Mouse (Mus musculus) lung, postnatal 4 days (tissue): ENCODE measurements around the gene Vars.
A peak's percentile ranks its signal among the peaks of the same experiment; 100 is the strongest.

Experiments
- DNase-seq, 2 experiments: peaks; one replicate each; pipeline ENCODE4 v3.0.0; 2021

Vars gene

DNA sequence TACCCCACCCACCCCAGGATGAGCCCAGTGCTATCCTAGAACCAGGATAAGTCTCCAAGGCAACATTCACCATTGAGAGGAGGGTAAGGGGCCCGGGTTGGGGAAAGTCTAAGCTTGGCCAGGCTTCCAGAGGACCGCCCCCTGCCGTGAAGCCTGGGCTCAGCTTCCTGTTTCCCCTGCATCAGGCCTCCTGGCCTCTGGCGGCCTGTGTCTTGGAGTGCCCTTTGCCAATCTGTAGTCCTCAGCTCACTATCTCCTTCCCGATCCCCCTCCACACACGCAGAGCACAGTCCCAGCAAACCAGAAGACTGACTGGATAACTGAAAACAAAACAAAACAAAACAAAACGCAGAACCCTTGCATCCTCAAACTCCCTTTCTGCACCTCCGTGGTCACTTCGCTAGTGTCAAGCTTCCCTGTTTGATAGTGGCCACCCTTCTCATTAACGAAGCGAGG, 48.8 kb downstream of the Vars start, which contains the start of gene Clic1:
Gene Clic1, plus strand, starts transcription at position 406 of the 456 bp plus-strand sequence.
- peak; percentile 82 to 85 for DNase-seq

DNA sequence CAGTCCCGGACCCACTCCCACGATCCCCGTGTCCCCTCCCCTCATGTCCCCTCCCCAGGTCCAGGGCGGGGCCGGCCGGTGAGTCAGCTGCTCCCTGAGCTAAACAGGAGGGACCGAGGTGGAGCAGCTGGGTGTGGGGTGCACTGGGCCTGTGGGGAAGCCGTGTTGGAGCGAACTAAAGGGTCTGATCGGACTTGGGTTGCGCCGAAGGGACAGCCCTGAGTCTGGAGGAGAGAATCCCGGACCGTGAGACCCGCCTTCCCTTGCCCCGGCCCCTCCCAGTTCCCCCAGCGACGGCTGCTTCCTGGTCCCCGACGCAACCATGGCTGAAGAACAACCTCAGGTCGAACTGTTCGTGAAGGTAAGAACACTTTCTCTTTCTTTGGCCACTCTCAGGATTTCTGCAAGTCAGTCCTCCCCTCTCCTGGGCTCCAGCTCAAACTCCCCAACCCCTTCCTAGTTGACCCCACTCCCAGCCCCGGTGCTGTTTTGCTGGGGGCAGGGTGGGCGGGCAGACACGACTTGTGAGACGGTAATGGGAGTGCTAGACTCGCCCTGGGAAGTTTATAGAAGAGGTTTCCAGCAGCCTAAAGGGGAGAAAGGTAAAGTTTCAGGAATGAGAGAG, 49.5 kb downstream of the Vars start:
- peak; percentile 89 for DNase-seq

DNA sequence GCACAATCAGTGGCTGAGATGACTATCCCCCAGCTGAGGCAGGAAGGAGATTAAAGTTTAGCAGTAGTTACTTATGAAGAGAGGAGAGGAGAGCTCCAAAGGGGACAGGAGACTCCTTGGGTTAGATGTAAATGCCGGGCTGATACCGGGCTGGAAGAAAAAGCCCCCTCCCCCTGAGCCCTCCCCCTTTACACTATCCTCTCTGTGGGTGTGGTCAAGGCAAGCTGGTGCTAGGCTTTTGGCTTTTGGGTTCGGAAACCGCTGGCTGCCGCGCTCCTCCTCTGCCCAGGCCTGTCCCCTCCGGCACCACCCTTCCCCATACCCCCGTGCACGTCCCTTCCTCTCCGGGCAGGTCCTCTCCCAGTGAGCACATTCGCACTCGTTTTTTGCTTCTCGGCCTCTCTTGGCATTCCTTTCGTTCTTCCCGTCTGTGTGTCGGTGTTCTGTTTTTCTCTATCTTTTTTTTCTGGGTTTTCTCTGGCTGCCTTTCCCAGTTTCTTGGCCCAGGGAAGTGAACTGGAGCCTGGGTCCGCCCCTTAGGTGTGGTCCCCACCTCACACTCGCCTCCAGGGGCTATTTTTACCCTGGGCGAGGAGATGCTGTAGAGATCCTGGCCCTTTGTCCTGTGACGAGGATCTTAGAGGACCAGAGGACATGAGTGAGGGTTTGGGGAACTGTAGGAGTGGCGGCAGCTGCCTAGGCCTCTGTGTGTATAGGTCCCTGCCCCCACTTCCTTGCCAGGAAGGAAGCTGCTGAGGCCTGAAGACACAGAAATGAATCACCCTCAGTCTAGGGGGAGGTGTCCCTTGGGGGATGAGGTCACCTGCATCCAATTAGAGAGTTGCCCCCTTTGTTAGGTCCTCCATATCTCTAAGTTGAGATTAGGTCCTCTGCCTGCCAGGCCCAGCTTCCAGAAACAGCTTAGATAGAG, 50.6 kb downstream of the Vars start:
- peak; percentile 84 to 90 for DNase-seq

DNA sequence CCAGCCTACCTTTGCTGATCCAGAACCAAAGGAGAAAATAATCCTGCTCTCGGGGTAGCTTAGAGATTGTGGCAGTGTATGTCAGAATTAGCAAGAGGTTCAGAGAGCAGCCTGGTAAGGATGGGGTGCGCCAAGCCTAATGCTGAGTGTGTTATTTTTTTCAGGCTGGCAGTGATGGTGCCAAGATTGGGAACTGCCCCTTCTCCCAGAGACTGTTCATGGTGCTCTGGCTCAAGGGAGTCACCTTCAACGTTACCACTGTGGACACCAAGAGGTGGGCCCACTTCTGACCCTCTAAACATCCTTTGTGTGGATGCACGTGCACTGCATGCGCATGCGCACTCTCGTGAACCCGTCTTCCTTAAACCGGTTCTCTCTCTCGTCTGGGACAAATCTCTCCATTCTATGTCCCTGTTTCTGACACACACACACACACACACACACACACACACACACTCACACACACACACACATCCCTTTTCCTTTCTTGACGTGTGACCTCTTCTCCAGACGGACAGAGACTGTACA, 51.5 kb downstream of the Vars start:
- peak in 1 of 2 experiments; percentile 17 for DNase-seq

DNA sequence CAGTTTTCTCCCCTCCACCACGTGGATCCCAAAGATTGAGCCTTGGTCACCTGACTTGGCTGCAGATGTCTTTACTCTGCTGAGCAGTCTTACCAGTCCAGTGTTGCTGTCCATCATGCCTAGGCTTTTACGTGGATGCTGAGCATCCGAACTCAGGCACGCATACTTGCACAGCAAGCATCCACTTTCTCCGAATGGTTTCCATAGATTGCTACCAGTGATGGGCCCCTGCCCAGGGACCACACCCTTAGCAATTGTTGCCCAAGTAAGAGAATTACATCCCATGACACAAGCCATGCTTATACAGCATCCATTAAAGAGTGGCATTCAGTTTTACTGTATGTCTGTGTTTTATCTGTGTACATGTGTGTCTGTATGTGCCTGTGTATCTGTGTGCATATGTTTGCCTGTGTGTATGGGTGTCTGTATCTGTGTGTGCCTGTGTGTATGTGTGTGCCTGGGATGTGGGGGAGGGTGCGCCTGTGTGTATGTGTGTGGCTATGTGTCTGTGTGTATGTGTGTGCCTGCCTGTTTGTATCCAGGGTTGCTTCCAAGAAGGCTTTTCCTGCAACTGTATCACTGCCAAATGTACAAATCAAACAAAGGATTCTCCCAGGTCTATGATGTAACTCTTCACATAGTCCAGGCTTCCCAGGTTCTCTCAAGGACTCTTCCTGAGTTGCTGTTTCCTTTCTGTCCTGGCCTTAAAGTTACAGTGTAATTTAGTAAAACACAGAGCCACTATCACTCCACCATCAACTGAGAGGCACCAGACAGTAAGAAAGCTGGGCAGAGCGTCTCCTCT, 55.1 kb downstream of the Vars start:
- no peak for DNase-seq

DNA sequence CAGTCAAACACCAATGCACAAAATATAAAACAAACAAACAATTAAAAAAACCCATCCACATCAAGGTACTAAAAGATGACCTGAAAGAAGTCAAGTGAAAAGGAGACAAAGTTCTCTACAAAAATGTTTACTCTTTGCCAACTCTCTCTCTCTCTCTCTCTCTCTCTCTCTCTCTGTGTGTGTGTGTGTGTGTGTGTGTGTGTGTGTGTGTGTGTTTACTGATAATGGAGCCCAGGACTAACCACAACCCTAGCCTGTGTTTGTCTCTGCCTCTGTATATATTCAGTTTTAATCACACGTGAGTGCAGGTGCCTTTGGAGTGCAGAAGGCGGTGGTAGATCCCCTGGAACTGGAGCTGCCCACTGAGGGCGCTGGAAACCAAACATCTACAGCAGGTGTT, 56.3 kb downstream of the Vars start:
- DNase-seq: no peak

DNA sequence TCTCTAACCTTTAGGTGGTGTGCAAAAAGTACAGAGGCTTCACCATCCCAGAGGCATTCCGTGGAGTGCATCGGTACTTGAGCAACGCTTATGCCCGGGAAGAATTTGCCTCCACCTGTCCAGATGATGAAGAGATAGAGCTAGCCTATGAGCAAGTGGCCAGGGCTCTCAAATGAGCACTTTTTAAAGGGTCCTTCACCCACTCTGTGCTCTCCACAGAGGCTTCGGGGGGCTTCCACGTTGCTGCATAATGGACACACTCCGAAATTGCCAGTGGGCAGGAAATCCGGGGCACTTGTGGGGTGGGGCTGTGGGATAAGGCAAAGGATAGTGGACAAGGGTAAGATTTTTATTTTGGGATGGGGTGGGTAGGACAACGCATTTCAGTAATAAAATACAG, 57.5 kb downstream of the Vars start:
- DNase-seq: no peak

DNA sequence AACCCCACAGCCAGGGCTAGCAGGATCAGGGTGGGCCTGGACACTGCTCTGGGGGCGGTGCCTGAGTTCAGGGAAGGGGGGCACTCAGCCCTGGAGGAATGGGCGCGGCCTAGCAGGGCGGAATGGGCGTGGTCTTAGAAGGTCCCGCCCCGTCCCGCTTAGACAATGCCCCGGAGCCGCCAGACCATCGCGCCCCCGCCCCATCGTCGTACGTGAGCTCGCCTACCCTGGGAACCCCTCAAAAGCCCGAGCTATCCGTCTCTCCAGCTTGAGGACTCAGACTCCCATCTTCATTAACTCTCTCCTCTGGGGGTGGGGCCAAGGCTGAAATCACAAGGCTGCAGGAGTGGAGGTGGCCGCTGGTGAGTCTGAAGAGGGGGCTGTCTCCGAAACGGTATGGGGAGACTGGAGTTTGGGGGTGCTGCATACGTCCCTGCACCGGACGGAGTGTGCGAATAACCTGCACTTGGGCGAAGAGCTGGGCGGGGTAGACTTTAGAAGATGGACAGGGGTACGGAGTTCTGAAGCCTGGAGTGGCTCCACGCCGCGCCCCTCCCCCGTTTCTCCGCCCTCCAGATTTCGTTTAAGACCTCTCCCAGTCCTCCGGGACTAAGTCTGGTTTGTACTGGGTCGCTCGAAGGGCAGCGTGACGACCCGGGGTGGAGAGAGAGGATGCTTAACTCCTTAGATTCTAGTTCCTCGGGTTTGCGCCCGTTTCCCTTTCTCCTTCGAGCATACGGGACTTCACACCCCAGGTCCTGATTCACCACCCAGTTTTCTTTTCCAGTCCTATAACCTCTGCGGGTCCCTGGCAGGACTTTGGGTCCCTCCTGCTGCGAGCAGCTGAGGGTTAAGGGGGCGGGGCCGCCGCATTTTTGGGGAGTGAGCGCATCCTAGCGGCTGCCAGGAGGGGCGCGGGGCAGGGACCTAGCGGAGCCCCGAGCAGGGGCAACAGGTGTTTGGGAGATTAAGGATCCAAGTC, 58.4 kb downstream of the Vars start, which contains the start of gene Ddah2:
Gene Ddah2, plus strand, starts transcription at position 125 of the 982 bp plus-strand sequence.
- peak; percentile 94 to 95 for DNase-seq

DNA sequence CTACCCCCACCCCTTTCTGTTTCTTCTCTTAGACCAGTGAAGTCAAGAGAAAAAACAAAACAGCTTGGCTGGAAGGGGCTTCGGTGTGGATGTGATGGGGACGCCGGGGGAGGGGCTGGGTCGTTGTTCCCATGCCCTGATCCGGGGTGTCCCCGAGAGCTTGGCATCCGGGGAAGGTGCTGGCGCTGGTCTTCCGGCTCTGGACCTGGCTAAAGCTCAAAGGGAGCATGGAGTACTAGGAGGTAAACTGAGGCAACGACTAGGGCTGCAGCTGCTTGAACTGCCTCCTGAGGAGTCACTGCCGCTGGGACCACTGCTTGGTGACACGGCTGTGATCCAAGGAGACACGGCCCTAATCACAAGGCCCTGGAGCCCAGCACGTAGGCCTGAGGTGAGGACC, 59.3 kb downstream of the Vars start:
- DNase-seq: no peak

DNA sequence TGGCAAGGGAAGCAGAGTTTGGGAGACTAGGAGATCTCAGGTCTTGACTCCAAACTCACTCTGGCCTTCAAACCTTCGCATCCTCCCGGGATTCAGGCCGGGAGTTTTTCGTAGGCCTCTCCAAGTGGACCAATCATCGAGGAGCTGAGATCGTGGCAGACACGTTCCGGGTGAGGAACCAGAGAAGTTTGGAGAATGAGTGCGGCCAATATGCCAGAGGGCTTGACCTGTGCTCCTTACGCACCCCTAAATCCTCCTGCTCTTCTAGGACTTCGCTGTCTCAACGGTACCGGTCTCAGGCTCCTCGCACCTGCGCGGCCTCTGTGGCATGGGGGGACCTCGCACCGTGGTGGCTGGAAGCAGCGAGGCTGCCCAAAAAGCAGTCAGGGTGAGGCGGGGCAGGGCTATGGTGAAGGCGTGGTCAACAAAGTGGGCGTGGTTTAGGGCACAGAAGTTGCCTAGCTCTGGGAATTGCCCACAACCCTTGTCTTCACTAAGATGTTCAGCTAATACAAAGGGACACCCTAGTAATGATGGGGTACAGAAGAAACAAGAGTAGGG, 60.0 kb downstream of the Vars start:
- DNase-seq: peak; percentile 56 to 61

DNA sequence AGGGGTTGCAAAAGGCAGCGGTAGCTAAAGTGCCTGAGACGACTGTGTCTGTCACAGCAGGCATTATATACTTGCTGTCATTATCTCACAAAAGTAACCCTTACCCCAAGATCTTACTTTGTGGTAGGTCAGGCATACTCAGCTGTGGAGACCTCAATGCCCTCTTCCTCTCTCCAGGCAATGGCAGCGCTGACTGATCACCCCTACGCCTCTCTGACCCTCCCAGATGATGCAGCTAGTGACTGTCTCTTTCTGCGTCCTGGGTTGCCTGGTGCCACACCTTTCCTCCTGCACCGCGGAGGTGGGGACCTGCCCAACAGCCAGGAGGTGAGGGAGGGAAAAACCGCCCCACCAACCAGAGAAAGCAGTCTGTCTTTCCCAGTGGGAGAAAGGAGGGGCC, 60.5 kb downstream of the Vars start:
- no peak for DNase-seq

DNA sequence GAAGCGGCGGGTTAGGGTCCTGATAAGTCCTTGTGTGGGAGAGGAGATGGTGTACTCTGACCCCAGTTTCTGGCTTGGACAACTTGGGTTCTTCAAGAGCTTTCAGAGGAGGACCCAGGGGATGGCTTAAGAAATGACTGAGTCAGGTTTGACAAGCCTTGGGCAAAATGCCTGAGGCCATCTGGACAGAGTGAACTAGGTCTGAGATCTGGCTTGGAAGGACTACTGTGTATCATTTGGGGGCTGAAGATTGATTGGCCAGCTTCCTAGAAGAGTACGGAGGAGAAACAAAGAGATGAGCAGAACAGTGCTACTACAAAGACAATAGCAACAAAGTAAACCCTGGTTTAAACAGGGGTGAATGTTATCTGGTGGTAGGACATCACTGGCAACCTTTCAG, 62.7 kb downstream of the Vars start:
- DNase-seq: no peak

DNA sequence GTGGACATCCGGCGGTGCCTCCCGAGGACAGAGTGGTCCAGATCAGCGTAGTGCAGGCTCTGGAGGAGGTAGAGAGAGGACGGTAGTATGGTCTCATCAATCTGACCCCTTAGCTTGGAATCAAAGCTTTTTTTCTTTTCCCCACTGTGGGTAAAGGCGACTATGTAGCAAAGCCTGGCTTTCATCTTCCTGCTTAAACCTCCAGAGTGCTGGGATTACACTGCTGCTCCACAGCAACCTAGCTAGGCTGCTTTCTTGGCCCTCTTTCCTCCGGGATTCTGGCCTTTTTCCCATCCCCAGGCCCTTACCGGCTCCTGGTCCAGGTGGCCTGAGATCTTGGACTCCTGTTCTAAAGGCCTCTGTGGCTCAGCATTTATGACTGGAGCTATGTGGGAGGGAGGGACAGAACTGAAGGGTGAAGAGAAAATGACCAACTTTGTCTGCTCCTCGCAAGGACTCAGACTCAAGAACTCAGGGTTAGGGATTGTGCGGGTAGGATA, 63.6 kb downstream of the Vars start:
- DNase-seq: no peak

DNA sequence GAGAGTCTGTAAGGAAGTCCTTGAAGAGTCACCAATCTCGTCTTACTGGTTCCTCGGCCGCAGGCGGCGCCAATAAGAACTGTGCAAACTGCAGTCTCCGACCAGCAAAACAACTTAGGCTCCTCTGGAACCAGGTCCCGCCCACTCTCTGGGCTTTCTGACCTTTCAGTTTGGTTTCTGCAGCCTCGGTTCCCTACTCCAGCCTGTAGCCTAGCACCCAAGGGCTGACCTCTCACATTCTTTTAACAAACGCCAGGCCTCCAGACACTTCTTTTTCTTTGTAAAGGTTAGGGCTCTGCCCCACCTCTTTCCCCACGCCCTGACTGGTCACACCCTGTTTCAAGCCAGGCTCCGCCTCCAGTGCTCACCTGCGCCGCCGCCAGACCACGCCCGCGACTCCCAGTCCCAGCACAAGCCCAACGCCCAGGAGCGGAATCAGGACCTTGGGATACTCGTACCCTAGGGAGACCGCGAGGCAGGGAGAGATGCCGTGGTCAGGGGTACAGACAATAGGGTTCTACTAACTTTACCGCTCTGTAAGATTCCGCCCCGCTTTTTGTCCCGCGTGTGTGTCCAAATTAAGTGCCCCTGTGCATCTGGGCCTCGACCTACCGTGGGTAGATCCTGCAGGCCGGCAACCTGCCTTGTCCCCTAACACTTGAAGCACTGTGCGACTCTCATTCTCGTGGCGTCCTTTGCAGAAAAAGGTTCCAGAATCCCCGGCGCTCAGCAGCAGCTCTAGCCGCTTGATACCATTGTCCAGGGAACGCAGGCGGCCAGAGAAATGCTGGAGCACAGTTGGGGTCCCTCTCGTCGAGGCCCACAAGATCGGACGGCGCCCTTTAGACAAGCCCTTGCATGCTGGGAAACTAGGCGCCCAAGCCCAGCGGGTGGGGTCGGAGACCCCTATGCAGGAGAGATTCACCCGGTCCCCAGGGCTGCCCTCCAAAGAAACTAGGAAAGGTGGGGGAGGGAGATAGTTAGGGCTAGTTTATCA, 64.5 kb downstream of the Vars start, which contains the start of gene Ly6g6c:
Gene Ly6g6c, plus strand, starts transcription at position 438 of the 997 bp plus-strand sequence.
- peak; percentile 81 to 89 for DNase-seq
